Mouse (Mus musculus): ENCODE measurements at regions not wholly inside any gene's neighbourhood (a gene's known extent, or its start where the extent isn't known, plus 50 kb on each side); places are given as distances from the start of the nearest gene placed in this dataset.

- no peak for TF ChIP-seq CTCF (IDR thresholded peaks at IDR 0.05; ENCODE audit: extremely low read depth, insufficient read depth, insufficient read length, insufficient replicate concordance)
- TF ChIP-seq POLR2A (IDR thresholded peaks at IDR 0.05; ENCODE audit: low read depth, low read length) = no peak
Observed at GRCm38 (mm10) chr5:43061797-43062391, 171.1 kb upstream of the Cpeb2 start.
